Mouse (Mus musculus): ENCODE results near the gene Rap1gds1.

- no peak for TF ChIP-seq POLR2A (IDR thresholded peaks at IDR 0.05; ENCODE audit: borderline replicate concordance, extremely low read depth, insufficient read depth, insufficient read length, poor library complexity, severe bottlenecking)
- TF ChIP-seq CTCF (IDR thresholded peaks at IDR 0.05; ENCODE audit: borderline replicate concordance, extremely low read depth, insufficient read depth, insufficient read length) = no peak
Measured at GRCm38 (mm10) chr3:139023585-139023984, 51.4 kb downstream of the Rap1gds1 start.

Measured in brain, embryonic 14.5 days (tissue).